Mouse (Mus musculus) gastrocnemius, postnatal 10 days (tissue): ENCODE results near the gene Gm42742. TPM values are rescaled to one million over a fixed set of nuclear protein-coding genes. Genes with fewer than 3 reads are reported as not detected.

Source experiments
- DNase-seq: peaks from one replicate; pipeline ENCODE4 v3.0.0; 2021; ENCODE audit warnings: mixed read lengths
- total RNA-seq, 2 experiments: library from RNA; stranded (reverse); gene quantifications; 2 replicates each; pipeline ENCODE4 v1.2.3; 2021

Gene Gm42742
- total RNA-seq, 2 experiments from 2014 or later: 17.5 to 23.1 TPM

DNA sequence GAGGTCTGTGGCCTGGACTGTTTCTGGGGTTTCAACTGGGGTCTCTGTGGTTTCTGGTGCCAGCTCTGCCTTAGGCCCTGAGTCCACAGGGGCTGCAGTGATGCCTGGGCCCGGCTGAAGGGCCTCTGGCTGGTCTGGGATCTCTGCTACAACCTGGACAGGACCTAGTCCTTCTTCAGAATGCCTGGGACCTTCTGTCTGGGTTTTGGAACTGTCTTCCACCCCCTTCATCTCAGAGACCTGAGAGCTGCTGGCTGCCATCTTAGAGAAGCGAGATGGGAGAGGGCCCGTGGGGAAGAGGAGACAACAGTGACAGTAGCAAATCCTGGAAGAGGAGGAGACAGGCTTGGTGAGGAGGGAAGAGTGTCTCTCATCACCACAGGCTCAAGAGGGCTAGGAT is 866 bp downstream of the Gm42742 start:
- no peak for DNase-seq

DNA sequence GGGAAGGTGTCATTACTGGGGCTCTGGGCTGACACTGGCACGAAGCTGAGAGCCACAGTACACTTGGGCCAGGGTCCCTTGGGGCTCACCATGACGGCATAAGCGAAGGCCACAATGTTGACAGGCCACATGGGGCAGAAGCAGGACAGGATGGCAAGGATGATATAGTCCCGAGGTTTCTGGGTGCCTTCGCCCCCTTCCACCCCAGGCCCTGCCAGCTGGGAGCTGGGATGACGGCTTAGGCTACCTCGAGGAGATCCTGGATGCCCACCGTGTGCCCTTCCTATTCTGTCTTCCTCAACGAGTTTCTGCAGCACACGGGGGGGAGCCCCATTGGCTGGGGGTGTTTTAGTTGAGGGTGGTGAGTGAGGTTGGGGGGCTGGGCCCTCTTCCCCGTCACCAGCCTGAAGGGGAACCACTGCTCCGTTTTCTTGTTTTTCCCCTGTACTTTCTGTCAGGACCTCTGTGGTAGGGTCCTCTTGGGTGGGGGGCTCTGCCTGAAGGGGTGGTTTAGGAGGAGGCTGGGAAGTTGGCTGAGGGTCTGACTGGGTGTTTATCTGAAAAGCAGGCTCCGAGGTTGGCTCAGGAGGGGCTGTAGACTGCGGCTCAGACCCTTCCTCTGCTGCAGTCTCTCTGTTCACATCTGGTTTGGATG is 1.5 kb downstream of the Gm42742 start:
- no peak for DNase-seq

DNA sequence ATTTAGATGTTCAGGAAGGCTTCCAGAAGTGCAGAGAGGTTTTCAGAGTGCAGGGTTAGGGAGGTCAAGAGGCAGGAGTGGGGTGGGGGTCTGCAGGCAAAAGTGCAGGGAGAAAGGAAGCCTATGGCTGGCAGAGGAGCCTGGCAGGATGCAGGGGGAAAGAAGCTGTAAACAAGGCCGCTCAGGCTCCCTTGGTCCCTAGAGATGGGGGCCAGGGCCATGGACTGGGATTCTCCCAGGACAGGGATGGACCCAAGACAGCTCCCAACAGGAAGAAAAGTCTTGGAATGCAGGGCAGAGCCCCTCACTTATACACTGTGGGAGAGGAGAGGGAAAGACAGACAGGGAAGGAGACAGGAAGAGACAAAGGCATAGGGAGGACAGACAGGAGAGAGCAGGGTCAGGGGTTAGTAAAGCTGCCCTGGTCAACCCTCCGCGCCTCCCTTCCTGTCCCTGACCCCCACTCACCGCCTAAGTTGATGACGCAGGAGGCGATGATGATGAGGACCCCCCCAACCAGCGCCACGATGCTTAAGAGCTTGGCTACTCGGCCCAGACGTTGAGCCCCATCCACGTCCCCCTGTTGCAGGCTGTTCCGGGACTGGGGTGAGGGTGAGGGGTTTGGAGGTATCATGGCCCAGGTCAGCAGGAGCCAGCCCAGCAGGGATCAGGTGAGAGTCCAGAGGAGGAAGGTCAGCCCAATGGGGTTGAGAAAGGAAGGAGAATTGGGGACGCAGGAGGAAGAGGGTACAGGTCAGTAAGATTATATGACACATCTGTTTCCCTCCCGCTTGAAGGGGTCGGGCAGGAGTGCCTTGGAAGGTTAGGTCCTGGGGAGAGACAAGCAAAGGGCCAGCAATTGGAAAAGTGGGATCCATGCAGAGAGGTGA is 2.2 kb downstream of the Gm42742 start:
- DNase-seq: peak; percentile 14

DNA sequence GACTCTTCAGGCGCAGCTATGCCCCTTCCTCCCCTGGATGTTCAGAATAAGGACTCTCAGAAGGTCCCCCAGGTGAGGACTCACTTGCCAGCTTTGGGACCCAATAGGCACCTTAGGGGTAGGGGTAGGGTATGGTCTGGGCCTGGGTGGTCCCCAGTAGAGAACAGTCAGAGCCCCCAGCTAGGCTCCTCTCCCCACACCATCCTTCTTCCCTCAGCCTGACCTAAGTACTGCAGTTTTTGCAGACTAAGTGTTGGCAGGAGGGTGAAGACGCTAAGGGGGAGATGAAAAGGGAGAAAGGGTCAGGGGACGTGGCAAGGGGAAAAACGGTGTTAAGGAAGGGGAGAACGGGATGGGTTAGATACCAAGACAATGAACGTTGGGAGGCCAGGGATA is 2.9 kb downstream of the Gm42742 start:
- DNase-seq: no peak

DNA sequence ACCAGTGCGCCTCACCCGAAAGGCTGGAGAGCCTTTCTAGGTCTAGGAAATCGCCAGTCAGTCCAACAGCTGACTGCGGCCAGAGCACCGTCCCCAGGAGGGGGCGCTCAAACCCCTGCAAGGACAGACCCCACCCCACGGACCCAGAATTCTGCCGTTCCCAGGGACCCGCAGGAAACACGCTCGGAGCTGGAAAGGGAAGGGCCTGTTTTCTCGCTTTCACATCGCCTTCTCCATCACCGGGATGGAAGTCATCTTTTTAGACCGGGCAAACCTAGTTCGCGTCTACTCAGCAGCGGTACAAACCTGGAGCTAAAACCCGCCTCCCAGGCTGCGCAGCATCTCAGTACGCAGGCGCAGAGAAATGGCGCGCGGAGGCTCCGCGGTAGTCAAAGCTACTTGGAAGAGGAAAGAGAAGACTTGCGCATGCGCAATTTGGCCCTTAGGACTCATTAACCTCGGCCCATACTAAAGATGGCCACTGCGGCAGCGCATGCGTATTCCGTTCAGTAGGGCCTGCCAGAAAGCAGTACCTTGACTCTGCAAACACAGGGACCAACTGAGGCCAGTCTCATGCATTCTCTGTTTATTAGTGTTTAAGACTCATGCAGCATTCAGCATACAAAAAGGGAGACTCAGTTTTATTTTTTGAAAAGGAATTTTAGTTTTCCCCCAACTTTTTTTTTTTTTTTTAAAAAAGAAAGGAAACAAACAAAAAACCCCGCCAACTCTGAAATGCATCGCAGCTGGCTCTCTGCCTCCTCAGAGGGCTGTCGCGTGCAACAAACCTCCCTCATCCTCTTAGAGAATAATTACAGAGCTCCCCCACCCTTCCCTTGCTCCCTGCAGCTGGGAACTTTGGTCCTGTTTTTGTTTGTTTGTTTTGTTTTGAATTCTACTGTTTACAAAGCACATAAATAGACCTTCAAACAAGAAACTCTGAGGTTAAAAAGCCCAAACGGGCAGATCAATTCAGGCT is 3.6 kb downstream of the Gm42742 start, which contains the start of gene Pagr1a:
Gene Pagr1a, minus strand, starts transcription at position 382 of the 979 bp plus-strand sequence.
- DNase-seq: peak; percentile 96

DNA sequence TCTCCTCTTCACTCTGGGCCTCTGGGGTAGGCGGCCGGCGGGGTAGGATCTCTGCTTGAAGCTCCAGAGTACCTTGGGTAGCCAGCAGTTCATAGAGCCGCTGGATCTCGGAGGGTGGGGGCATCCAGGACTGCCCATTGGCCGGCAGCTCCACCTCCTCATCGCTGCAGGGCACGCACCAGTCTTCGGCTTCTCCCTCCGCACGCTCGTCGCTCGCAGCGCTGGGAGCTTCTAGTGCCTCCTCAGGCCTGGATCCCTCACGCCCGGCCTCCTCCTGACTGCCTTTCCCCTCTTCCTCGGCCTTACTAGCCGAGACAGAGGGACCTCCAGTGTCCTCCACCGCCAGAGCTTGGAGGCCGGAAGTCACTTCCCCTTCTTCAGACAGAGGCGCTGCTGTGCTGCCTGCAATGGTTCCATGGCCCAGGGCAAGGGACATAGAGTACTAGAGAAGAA is 4.4 kb downstream of the Gm42742 start:
- DNase-seq: no peak

DNA sequence TGATC is 4.6 kb downstream of the Gm42742 start, which contains the start of gene Pagr1b:
Gene Pagr1b, minus strand, starts transcription at position 4 of the 5 bp plus-strand sequence.
- DNase-seq: no peak

DNA sequence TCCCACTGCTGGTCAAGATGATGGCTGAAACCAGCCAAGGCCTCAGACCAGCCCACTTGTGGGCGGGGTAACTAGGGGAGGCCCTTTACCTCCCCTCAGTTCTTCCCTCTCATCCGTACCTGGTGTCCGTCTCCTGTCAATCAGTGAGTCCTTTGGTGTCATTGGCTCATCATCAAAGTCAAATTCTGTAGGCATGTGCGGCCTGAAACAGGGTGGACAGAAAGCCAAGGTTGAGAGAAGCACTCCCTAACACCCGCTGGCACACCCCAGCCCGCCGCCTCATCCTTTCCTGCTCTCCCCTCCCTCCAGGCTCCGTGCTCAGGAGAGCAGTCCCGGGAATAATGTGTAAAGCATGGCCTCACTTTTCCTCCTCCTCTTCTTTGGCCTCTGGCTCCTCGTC is 4.8 kb downstream of the Gm42742 start:
- no peak for DNase-seq

DNA sequence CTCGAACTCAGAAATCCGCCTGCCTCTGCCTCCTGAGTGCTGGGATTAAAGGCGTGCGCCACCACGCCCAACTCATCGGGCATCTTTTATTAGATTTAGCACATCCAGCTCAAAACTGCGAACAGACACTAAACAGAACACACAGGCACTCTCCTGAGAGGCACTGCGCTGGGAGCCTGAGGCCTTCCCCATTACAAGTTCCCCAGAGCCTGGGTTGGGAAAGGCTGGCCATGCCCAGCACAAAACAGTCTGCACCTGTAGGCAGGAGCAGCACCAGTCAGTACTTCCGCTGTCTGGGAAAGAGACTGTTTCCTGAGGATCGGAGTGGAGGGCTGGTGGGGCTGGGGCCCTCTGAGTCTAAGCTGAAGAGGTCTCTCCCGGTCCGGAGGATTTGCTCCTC is 5.9 kb downstream of the Gm42742 start:
- DNase-seq: no peak

DNA sequence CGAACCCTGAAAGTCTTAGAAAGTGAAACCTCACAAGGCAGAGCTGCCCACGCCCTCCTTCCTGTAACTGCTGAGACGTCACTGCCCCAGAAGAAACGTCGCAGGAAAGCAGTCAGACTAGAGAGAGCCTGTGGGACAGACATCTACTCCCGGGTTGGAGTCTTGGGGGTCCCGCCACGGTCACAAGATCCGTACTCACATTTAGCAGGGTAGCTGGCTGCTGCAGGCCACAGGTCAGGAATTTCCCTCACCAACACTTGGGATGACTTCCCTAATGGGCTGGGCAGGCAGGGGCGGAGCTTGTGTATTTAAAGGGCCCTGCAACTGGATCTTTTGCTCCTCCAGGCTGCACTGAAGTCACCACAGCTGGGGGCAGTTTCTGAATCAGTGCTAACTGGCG is 6.6 kb downstream of the Gm42742 start, which contains the start of gene Mvp:
Gene Mvp, minus strand, starts transcription at position 302 of the 400 bp plus-strand sequence.
- DNase-seq: peak; percentile 58

DNA sequence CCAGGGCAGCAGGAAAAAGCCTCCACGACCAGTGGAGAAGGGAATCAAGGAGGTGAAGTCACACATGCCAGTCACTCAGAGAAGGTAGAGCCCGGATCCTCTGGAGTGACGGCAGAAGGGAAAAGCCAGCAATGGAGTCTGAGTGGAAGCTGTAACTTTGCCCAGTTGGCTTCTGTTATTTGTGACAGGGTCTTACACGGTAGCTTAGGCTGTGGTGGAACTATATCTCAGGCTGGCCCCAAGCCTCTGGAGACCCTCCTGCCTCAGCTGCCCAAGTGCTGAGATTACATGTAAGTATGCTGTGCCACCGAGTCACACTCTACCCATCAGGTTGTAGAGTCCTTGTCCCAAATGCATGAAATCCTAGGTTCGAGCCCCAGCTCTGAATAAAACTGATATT is 7.5 kb downstream of the Gm42742 start:
- no peak for DNase-seq

DNA sequence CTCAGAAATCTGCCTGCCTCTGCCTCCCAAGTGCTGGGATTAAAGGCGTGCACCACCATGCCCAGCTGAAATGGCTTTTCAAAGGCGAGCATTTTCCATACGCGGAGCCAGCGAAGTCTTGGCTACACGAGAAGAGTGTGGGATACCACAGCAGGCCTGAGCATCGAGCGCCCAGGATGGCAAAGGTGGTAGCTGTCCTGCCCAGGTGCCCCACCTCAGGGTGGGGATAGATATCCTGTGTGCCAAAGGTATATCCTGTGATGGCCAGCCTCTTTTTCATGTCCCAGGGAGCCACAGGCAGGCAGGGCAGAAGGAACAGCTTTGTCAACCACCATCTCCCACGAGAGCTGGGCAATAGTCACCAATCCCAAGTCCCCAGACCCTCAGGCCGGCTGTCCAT is 8.1 kb downstream of the Gm42742 start:
- DNase-seq: no peak

DNA sequence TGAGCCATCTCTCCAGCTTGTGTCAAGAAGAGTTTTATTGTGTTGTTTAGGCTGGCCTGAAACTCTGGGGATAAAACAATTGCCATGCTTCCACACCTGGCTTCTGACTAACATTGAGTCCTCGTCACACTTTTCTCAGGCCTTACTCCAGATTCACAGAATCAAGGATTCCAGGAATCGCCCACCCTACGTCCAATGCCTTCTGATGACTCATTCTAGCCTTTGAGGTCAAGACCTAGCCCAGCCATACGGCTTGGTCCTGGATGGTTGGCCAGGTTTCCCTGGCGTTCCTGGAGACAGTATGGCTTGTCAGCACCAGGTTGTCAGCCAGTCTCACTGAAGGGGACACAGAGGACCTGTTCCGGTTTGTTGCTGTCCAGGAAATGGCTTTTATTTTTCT is 8.5 kb downstream of the Gm42742 start:
- no peak for DNase-seq

DNA sequence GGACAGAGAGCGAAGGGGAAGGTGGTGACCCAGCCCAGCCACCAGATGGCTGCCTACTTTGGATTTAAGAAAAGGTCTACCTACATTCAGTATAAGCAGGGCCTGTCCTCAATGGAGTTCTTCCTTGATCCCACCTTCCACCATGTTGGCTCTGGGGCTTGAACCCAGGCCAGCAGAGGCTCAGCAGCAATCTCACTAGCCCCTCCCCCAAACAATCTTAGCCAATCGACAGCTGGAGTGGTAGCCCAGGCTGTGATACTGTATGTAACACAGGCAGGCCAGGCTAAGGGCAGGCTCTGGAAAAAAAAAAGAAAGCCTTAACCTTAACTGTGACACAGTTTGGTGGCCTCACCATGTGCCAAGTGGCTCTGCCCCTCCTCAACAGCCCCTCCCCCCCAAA is 9.2 kb downstream of the Gm42742 start:
- no peak for DNase-seq

DNA sequence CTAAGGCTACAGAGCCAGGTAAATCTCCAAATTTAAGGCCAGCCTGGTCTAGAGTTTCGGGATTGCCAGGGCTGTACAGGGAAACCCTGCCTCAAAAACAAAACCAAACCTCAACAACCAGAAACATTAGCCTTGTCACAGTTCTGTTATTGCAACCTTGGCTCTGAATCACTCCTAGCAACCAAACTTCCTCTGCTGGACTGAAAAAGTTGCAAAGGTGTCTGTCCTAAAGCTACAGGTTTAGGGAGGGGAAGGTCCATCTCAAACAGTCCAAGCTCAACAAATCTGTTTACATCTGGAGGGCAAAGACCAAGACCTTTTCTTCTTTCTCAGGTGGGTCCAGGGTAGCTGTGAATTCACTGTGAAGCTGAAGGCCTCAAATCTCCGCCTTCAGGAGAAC is 9.8 kb downstream of the Gm42742 start:
- DNase-seq: no peak

DNA sequence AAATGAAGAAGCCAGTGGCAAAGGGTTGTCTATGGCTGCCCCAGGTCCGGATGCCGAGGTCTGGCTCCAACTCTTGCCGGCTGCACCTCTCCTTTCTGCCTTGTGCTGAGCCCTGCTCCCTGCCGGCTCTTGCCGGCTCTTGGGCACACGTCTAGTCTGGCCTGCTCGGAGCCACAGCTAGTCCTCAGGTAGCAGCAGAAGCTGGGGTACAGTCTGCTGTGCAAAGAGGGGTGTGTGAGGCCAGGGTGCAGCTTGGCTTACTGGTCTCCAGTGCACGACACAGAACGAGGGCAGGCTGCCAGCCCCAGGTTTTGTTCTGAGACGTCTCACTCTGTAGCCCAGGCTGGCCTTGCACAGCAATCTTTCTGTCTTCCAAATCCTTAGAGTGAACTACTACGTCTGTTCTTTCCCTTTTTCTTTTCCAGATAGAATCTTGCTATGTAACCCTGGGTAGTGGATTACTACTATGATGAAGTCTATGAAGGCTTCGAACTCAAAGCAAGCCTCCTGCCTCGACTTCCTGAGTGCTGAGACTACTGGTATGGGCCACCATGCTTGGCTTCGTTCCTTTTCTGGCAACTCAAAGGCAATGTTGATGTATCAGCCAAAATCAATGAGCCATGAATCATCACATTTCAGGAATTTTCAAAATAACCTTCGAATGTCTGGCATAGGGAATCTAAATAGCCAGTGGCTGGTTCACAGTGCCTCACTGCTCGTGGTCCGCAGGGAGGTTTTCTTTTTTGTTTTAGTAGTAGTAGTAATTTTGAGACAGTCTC is 11.4 kb downstream of the Gm42742 start:
- DNase-seq: no peak

DNA sequence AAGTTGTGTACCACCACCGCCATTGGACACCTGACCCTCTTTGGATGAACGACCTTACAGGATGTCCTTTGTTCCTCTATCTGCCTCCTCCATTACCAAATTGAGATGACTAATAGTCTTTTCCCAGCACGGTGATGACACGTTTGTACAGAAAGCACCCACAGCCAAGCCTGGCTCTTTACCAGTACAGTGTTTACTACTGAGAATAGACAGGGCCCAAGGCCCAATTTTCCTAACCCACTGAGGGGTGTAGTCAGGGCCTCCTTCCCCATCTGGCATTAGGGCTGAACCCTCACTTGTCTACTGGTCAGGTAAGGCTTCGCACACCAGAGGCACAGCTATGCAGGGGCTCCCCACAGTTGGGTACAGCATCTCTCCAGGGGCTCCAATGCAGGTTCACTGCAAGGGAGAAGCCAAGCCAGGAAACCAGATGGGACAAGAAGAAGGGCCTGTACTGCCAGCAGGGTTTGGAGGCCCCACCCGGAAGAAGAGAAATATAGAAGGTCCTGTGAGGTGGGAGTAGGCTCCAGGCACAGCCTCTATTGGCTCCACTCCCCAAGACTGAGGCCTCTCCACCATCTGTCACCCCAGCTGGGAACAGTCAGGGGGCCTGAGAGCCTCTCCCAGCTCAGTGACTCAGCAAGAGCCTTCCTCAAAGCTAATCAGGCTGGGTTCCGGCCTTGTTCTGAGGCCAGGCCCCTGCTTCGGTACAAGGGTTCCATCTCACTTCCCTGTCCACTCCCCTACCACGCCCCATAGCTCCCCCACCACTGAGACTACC is 12.5 kb downstream of the Gm42742 start:
- DNase-seq: peak; percentile 42

DNA sequence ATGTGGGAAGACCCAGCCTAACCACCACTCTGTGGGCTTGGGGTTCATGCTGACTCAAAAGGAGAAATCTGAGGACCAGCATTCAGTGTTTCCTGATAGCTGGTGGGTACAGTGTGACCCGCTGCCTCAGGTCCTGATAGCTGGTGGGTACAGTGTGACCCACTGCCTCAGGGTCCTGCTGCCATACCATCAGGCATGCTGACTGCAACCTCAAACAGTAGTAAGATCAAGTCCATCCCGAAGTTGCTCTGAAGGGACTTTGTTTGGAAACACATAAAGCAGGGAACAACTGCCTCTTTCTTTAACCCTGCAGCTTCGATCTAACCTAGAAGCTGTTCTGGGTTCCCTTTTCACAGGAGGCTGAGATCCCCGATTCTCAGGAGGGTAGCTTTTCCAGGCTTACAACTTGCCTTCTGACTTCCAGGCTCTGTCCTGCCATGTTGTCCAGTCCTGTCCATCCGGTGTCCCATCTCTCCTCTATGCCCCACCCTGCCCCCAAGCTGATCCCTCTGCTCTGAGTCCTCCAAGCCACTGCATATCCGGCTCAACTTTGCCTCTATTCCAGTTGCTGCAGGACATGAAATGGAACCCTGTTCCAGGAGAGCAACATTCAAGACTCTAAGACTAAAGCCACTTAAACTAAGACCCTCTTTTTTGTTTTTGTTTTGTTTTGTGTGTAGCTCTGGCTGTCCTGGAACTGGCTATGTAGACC is 13.4 kb downstream of the Gm42742 start:
- DNase-seq: no peak

DNA sequence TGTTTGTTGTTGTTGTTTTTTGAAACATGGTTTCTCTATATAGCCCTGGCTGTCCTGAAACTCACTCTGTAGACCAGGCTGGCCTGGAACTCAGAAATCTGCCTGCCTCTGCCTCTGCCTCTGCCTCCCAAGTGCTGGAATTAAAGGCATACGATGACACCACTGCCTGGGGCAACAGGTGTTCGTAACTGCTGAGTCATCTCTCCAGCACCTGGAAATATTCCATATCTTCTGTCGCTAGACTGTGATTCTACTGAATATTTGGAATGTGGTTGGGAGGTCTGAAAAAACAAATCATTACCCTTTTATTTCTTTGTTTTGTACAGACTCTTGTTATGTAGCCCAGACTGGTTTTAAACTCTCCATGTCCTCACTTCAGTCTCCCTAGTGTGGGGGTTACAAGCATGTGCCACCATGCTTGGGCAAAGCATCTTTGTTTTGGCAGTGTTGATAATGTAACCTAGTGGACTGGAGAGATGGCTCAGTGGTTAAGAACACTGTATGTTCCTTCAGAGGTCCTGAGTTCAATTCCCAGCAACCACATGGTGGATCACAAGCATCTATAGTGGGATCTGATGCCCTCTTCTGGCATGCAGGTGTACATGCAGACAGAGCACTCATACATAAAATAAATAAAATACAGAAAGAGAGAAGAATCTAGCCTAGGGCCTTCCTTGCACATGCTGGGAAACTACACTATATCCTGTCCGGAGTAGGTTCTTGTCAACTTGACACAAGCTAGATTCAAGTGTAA is 16.6 kb downstream of the Gm42742 start:
- DNase-seq: no peak

DNA sequence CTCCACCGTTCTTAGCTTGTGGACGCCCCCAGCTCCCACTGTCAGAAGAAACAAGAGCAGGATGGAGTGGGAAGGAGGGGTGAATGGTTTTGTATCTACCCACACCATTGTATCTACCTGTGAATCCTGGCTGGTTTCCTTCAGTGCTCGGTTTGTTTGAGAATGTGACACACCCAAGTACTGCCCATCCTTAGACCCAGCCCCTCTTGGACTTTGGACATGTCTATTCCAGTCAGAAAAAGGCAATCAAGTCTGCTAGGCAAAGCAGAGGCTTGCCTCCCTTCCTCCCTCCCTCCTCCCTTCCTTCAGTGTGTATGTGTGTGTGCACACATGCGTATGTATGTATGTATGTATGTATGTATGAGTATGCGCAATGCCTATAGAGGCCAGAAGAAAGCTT is 17.3 kb downstream of the Gm42742 start:
- DNase-seq: no peak
